Mouse (Mus musculus) bone marrow, adult 2 months (tissue): ENCODE data around the gene Mast4.

Experiments used
- CTCF ChIP-seq: fragments of 200-500 bp; IDR thresholded peaks from 2 replicates; pipeline ENCODE4 v1.5.1; 2011; ENCODE audit warnings: low read length, control low read depth; ENCODE audit not compliant: control insufficient read depth, insufficient read depth
- POLR2A ChIP-seq: fragments of 200-500 bp; IDR thresholded peaks from 2 replicates; pipeline ENCODE4 v1.6.1; 2011; ENCODE audit warnings: low read depth, mild to moderate bottlenecking, control low read depth, low read length, borderline replicate concordance; ENCODE audit not compliant: control insufficient read depth

- TF ChIP-seq CTCF = no peak
- TF ChIP-seq POLR2A = no peak
Observed at GRCm38 (mm10) chr13:102765216-102765615, 569.1 kb downstream of the Mast4 start.
